Mouse (Mus musculus) left cerebral cortex, postnatal 14 days (tissue): ENCODE measurements at regions not wholly inside any gene's neighbourhood (a gene's known extent, or its start where the extent isn't known, plus 50 kb on each side); places are given as distances from the start of the nearest gene placed in this dataset.

Experiments
- DNase-seq, 2 experiments: peaks; one replicate each; pipeline ENCODE4 v3.0.0; 2021 to 2022; ENCODE audit warnings: low spot score in 2 of 2, mixed read lengths in 1 of 2
- intact Hi-C: fragments of 180-260 bp; cut with DNase I; formaldehyde crosslinking; loops from one replicate; pipeline ENCODE4 v1.15.1; 2025

GRCm38 (mm10) chr13:103391396-103391795 is 57.1 kb upstream of the Mast4 start:
- intact Hi-C loops, result no loop called here
- DNase-seq, result no peak

GRCm38 (mm10) chr13:103390991-103391390 is 56.7 kb upstream of the Mast4 start:
- DNase-seq, result no peak
- intact Hi-C loops, result no loop called here

- no peak for DNase-seq
- intact Hi-C loops, result no loop called here
These were observed 52.7 kb upstream of the Mast4 start for GRCm38 (mm10) chr13:103386948-103387347.
